Mouse (Mus musculus) ES-E14 (cell line): Measurements from ENCODE around the gene Antxr1.

Experiments
- CHD2 ChIP-seq: IDR thresholded peaks from 2 replicates; pipeline ENCODE4 v1.6.1; 2014; ENCODE audit warnings: mild to moderate bottlenecking, low read depth, low read length, inconsistent platforms
- MAFK ChIP-seq: IDR thresholded peaks from 2 replicates; pipeline ENCODE4 v1.6.1; 2014; ENCODE audit warnings: mild to moderate bottlenecking, low read depth, low read length, inconsistent platforms; ENCODE audit not compliant: insufficient read depth
- ZC3H11A ChIP-seq: IDR thresholded peaks from 2 replicates; pipeline ENCODE4 v1.6.1; 2012; ENCODE audit warnings: low read depth, mild to moderate bottlenecking, inconsistent platforms, low read length, borderline replicate concordance

DNA sequence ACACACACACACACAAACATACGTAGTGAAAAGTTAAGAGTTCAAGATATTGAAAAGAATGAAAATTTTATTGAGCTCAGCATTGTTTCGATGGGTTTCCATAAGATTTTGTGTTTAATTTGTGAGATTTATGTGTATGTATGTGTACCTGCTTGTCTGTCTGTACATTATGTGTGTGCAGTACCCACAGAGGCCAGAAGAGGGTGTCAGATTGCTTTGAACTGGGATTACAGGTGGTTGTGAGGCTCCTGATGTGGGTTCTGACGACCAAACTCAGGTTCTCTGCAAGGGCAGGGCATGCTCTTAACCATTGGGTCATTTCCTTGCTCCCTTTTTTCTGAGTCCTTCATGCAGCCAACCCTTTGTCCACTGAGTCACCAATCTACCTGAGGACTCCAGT is 124.1 kb downstream of the Antxr1 start:
- TF ChIP-seq CHD2 (no peak), ZC3H11A (no peak), MAFK (no peak)
